Mouse (Mus musculus) ES-Bruce4 (cell line): Measurements from ENCODE around the gene Mamstr. TPM values are rescaled to one million over a fixed set of nuclear protein-coding genes. Genes with fewer than 3 reads are reported as not detected.

Source experiments
- H3K27ac ChIP-seq: 2 replicates; pipeline ENCODE4 v1.5.1; 2012; ENCODE audit warnings: low read length, inconsistent platforms; ENCODE audit not compliant: insufficient read depth
- H3K27me3 ChIP-seq: 2 replicates; pipeline ENCODE4 v1.6.1; 2012; ENCODE audit warnings: mild to moderate bottlenecking, low read length, inconsistent platforms; ENCODE audit not compliant: control insufficient read depth, poor library complexity, insufficient read depth, severe bottlenecking
- H3K36me3 ChIP-seq: 2 replicates; pipeline ENCODE4 v1.6.1; 2012; ENCODE audit warnings: inconsistent platforms, mild to moderate bottlenecking, low read length, moderate library complexity; ENCODE audit not compliant: control insufficient read depth, poor library complexity, insufficient read depth, severe bottlenecking
- H3K4me1 ChIP-seq: one replicate; pipeline ENCODE4 v1.8.1; 2011; ENCODE audit warnings: low read length; ENCODE audit not compliant: control insufficient read depth, insufficient read depth
- H3K4me3 ChIP-seq: 2 replicates; pipeline ENCODE4 v1.5.1; 2011; ENCODE audit warnings: low read depth, mild to moderate bottlenecking, low read length
- H3K9ac ChIP-seq: 2 replicates; pipeline ENCODE4 v1.6.1; 2012; ENCODE audit warnings: low read depth, mild to moderate bottlenecking, inconsistent platforms; ENCODE audit not compliant: poor library complexity, severe bottlenecking
- H3K9me3 ChIP-seq: replicated peaks from 2 replicates; pipeline ENCODE4 v1.6.1; 2012; ENCODE audit warnings: mild to moderate bottlenecking, low read length, inconsistent platforms; ENCODE audit not compliant: control insufficient read depth, poor library complexity, insufficient read depth, severe bottlenecking
- CTCF ChIP-seq: IDR thresholded peaks from one replicate; pipeline ENCODE4 v1.8.1; 2011; ENCODE audit warnings: low read depth, low read length
- EP300 ChIP-seq: IDR thresholded peaks from 2 replicates; pipeline ENCODE4 v1.6.1; 2011; ENCODE audit warnings: low read depth, low read length; ENCODE audit not compliant: insufficient read depth
- POLR2A ChIP-seq: IDR thresholded peaks from one replicate; pipeline ENCODE4 v1.8.1; 2011; ENCODE audit warnings: low read length; ENCODE audit not compliant: insufficient read depth
- polyA plus RNA-seq: library from polyadenylated mRNA; stranded (reverse); fragments of >200 nt; gene quantifications from 2 replicates; pipeline ENCODE4 v1.2.4, GENCODE M21; 2011; ENCODE audit warnings: low read depth; ENCODE audit not compliant: missing spikeins, insufficient read depth, insufficient read length

Mamstr gene
- polyA plus RNA-seq, 1 experiment, result 4.1 TPM

GRCm38 (mm10) chr7:45641391-45642040, 1.7 kb downstream of the Mamstr start:
- Histone ChIP-seq H3K9me3 (no peaks in the 10 kb centered on the region), H3K4me1 (no peaks in the 10 kb centered on the region), H3K27ac (no peak overlapping the region), H3K4me3 (no peak overlapping the region), H3K27me3 (no peaks in the 10 kb centered on the region), H3K36me3 (no peaks in the 10 kb centered on the region), H3K9ac (no peak overlapping the region)
- TF ChIP-seq EP300, result no peak
- no peak for TF ChIP-seq POLR2A
- TF ChIP-seq CTCF, result no peak

GRCm38 (mm10) chr7:45642083-45642482, 2.3 kb downstream of the Mamstr start:
- TF ChIP-seq EP300 (no peak), POLR2A (no peak), CTCF (no peak)
- H3K9ac ChIP-seq, result no peak overlapping the region
- H3K27ac ChIP-seq, result no peak overlapping the region
- H3K9me3 ChIP-seq, result no peaks in the 10 kb centered on the region
- H3K36me3 ChIP-seq, result no peaks in the 10 kb centered on the region
- H3K27me3 ChIP-seq, result no peaks in the 10 kb centered on the region
- H3K4me1 ChIP-seq, result no peaks in the 10 kb centered on the region
- H3K4me3 ChIP-seq, result no peak overlapping the region

DNA sequence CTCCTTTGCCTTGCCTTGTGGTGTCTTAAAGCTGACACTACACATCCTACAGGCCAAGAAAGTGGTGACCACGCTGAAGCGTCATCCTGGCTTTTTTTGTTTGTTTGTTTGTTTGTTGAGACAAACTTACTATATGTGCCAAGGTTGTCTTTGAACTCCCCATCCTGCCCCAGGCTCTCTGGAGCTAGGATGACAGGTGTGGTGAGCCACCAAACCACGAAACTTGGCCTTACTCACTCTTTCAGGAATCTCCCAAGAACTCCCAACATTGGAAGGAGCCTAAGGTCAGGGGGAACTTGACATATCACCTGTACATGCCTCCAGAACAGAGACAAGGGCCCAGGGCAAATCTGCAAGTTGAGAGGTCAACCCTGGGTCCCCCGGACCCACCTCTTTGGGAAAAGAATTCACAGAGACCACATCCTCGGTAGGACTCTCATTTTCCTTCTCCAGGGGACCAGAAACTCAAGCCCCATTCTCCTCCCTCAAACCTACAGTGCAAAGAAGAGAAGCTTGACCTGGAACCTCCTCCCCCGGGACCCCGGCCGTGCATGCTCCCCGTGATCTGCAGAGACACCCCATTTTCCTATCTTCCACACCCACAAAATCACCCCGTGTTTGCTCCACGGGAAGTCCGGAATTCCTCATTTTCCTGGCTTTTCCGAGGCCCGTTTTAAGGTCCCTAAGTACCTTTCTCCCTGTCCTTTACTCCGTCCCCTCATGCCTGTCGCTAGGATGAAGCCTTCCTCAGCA, 2.9 kb downstream of the Mamstr start:
- TF ChIP-seq CTCF, result no peak
- TF ChIP-seq POLR2A, result no peak
- TF ChIP-seq EP300, result no peak
- H3K27me3 ChIP-seq, result no peaks in the 10 kb centered on the region
- peak overlapping the region; percentile 68 for H3K4me3 ChIP-seq
- H3K4me1 ChIP-seq, result no peaks in the 10 kb centered on the region
- peak overlapping the region; percentile 31; the same call in 1 of the 2 replicates for H3K27ac ChIP-seq
- no peaks in the 10 kb centered on the region for H3K9me3 ChIP-seq
- H3K9ac ChIP-seq, result peak overlapping the region; percentile 63
- no peaks in the 10 kb centered on the region for H3K36me3 ChIP-seq

- peak; percentile 85 for TF ChIP-seq POLR2A
- no peak for TF ChIP-seq EP300
- TF ChIP-seq CTCF, result no peak
- H3K36me3 ChIP-seq, result no peaks in the 10 kb centered on the region
Observed at GRCm38 (mm10) chr7:45643441-45644178, 3.8 kb downstream of the Mamstr start.

DNA sequence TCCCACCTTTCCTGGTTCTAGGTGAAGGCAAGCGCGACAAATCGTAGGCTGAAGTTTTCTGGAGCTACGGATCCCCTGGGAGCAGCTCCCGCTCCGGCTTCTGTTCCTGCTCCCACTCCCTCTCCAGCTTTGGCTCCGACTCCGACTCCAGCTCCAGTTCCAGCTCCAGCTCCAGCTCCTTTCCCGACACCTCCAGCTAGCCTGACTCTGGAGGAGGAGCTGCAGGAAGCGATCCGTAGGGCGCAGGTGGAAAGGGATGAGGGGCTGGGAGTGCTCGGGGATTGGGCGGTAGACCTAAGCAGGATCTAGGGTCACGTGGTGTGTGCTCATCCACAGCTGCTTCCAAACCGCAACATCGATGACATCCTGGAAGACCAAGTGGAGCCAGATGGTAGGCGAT, 4.4 kb downstream of the Mamstr start:
- TF ChIP-seq EP300 (no peak), CTCF (no peak), POLR2A (peak; percentile 17)
- Histone ChIP-seq H3K27me3 (no peaks in the 10 kb centered on the region), H3K9me3 (no peaks in the 10 kb centered on the region), H3K9ac (peak overlapping the region; percentile 19; the same call in 1 of the 2 replicates), H3K27ac (peak overlapping the region; percentile 21), H3K4me3 (peak overlapping the region; percentile 66), H3K36me3 (no peaks in the 10 kb centered on the region), H3K4me1 (no peaks in the 10 kb centered on the region)

More at GRCm38 (mm10) chr7:45643441-45644178, 3.8 kb downstream of the Mamstr start:
- no peaks in the 10 kb centered on the region for H3K4me1 ChIP-seq
- H3K9ac ChIP-seq, result peak overlapping the region; percentile 63
- H3K27me3 ChIP-seq, result no peaks in the 10 kb centered on the region
- H3K9me3 ChIP-seq, result no peaks in the 10 kb centered on the region
- H3K27ac ChIP-seq, result peak overlapping the region; percentile 31
- peak overlapping the region; percentile 68 for H3K4me3 ChIP-seq
